Mouse (Mus musculus) thymus, postnatal 36 days (tissue): ENCODE results near the gene Vmn2r25.
"Not testable (repeated sequence)": the region's sequence is repeated elsewhere in the genome, so short reads cannot be mapped to it uniquely, and the experiment has no call there.

Experiments
- DNase-seq, 2 experiments: peaks; one replicate each; pipeline ENCODE4 v3.0.0; 2022; ENCODE audit warnings: mixed read lengths in 2 of 2

The Vmn2r25 gene

DNA sequence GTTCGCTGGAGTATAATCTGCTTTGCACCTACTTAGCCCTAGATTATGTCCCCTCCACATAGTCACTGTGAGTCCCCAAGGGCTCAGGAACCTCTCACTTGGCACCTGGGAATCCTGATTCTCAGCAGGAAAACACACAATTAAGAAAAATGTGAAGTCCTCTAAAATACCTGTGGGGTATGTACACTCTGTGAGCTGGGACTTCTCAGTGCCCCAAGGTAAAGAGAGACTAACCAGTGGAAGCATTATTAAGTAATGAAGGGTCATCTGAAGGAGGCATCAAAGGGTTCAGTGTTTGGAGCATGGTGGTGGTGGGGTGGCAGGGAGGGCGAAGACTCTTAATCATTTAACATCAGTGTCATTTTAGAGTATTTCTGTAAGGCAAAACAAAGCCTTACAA lies at the start of gene Vmn2r25:
Gene Vmn2r25 (minus strand): TSS at position 101 of the 400 bp plus-strand sequence.
- not testable (repeated sequence) for DNase-seq

DNA sequence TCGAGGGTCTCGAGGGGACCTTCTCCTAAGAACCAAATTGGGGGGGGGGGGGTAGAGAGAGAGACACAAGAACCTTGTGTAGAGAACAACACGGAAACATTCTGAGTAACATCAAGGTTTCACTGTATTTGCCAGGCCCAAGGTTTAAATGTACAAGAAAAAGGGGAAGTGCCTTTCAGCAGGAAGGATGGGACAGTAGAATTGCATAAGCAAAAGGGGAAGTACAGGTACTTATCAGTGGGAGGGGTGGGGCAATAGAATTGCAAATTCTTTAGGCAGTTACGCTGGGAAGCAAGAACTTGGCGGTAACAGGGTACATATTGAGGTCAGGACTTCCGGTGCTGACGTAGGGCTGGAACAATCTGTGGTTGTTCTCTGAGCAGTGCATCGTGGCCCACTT lies 33.3 kb downstream of the Vmn2r25 start:
- DNase-seq: no peak

DNA sequence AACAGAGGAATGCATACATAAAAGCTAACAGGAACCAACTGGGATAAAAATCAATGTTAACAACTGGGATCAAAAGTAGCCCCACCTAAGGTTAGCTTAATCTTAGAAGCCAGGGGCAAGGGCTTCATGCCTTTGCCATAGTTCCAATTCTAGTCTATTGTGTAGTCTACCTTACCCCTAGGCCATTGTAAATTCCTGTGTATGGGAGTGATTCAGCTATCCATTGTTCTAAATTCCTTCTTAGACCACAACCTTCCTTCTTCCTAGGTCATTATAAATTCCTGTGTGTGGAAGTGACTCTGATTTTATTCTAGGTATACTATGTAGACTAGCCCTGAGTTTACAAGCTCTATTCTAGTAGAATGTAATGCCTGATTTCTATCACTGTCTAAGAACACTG lies 43.0 kb downstream of the Vmn2r25 start:
- not testable (repeated sequence) for DNase-seq

DNA sequence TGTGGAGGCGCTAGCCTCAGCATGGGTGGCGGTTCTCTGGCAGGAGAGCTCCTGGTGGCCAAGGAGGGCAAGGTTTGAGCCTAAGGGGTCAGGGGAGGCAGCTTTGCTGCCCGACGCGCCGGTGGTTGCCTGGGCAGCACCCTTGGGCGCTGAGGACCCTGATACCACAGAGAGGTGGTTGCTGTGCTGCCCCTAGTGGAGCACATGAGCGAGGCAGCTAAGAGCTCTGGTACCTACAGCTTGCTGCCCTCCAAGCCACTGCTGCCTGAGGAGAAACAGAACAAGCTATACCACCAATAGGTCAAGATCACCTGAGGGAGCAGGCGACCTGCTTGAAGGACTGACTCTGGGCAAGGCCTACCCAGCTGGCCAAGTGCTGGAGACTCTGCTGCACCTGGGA lies 59.5 kb downstream of the Vmn2r25 start:
- DNase-seq: peak in 1 of 2 experiments; percentile 3

DNA sequence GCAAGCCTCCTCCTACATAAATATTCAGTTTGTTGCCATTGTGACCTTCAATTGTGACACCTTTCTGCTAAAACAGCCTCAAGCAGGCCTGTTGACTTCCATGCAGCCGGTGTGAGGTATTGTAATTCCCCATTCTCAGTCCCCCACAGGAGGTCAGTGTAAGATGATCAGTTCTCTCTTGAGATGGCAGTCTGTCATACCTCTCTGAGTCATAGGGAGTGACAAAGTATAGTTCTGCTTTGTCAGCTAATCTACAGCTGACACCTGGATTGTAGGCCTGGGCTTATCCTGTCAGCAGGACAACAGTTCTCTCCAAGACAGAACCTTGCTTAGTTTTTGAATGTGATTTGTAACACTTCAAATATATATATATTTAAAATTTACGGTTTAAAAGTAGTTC lies 68.4 kb downstream of the Vmn2r25 start:
- no peak for DNase-seq

DNA sequence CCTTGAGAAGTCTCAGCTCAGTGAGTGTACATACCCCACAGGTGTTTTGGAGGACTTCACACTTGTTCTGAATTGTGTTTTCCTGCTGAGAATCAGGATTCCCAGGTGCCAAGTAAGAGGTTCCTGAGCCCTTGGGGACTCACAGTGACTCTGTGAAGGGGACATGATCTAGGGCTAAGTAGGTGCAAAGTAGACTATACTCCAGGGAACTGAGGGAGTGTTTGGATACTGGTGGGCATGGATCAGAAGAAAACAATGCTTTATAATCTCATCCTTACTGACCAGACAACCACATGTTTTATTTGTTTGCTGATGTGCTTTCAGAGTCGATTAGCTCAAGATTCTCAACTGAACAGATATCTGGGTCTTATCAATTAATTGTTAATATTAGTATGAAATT lies 74.7 kb downstream of the Vmn2r25 start, which contains the start of gene Vmn2r24:
Gene Vmn2r24 (plus strand): TSS at position 301 of the 400 bp plus-strand sequence.
- DNase-seq: no peak
